Mouse (Mus musculus) midbrain, postnatal 0 days (tissue): ENCODE measurements around the gene Fam193b. TPM values are rescaled to one million over a fixed set of nuclear protein-coding genes. Genes with fewer than 3 reads are reported as not detected.

Source experiments
- ATAC-seq: fragments of 200-750 bp; cut with Nextera tagmentation; 2 replicates; pipeline ENCODE4 v1.8.0; 2017; ENCODE audit warnings: moderate number of reproducible peaks, mild to moderate bottlenecking, moderate TSS enrichment, moderate library complexity; ENCODE audit not compliant: low FRiP score
- DNase-seq: peaks from one replicate; pipeline ENCODE4 v3.0.0-alpha.2; 2015; ENCODE audit warnings: low spot score
- H3K27ac ChIP-seq: fragments of 300-500 bp; sonication (generic); 2 replicates; pipeline ENCODE4 v1.5.1; 2014; ENCODE audit warnings: low read depth, mild to moderate bottlenecking, low read length, mixed read lengths
- H3K27me3 ChIP-seq: fragments of 300-500 bp; sonication (generic); 2 replicates; pipeline ENCODE4 v1.6.1; 2014; ENCODE audit warnings: low read length, control low read depth, mixed read lengths; ENCODE audit not compliant: insufficient read depth
- H3K36me3 ChIP-seq: fragments of 300-500 bp; sonication (generic); 2 replicates; pipeline ENCODE4 v1.6.1; 2014; ENCODE audit warnings: low read length, control low read depth, mixed read lengths; ENCODE audit not compliant: insufficient read depth
- H3K4me1 ChIP-seq: fragments of 300-500 bp; sonication (generic); 2 replicates; pipeline ENCODE4 v1.6.1; 2014; ENCODE audit warnings: mild to moderate bottlenecking, control low read depth, antibody characterized with exemption, low read length, mixed read lengths; ENCODE audit not compliant: insufficient read depth
- H3K4me2 ChIP-seq: fragments of 300-500 bp; sonication (generic); 2 replicates; pipeline ENCODE4 v1.6.1; 2014; ENCODE audit warnings: low read depth, mild to moderate bottlenecking, low read length, mixed read lengths; ENCODE audit not compliant: poor library complexity, severe bottlenecking
- H3K4me3 ChIP-seq: fragments of 300-500 bp; sonication (generic); 2 replicates; pipeline ENCODE4 v1.5.1; 2014; ENCODE audit warnings: low read depth, mild to moderate bottlenecking, low read length, moderate library complexity
- H3K9ac ChIP-seq: fragments of 300-500 bp; sonication (generic); replicated peaks from 2 replicates; pipeline ENCODE4 v1.6.1; 2014; ENCODE audit warnings: mild to moderate bottlenecking, low read length, moderate library complexity, mixed read lengths; ENCODE audit not compliant: poor library complexity, severe bottlenecking
- H3K9me3 ChIP-seq: fragments of 300-500 bp; sonication (generic); 2 replicates; pipeline ENCODE4 v1.6.1; 2016; ENCODE audit warnings: low read length, control low read depth
- CTCF ChIP-seq: IDR thresholded peaks from 2 replicates; pipeline ENCODE4 v1.5.1; 2016; ENCODE audit warnings: antibody characterized with exemption, mild to moderate bottlenecking
- WGBS: fragments of 180-500 bp; shearing (Covaris S2); extraction: QIAGEN DNeasy Blood & Tissue Kit; methylation state at CpG from one replicate; pipeline ENCODE4 v1.1.7; 2014; 5-methylcytosine and 5-hydroxymethylcytosine counted together
- microRNA-seq: library from miRNA; unstranded; fragments of <30 nt; microRNA quantifications from one replicate; pipeline ENCODE4, GENCODE M21; 2016; ENCODE audit warnings: borderline number of aligned reads
- polyA plus RNA-seq: library from polyadenylated mRNA; unstranded; fragments of >200 nt; fragmentation: Nextera tagmentation; extraction: Ambion mirVana; gene quantifications from 2 replicates; pipeline ENCODE4 v1.2.1, GENCODE M21; 2015
- total RNA-seq: library from RNA; depleted of rRNA; stranded (reverse); fragments of >200 nt; gene quantifications from 2 replicates; pipeline ENCODE4 v1.2.3, GENCODE M21; 2014; rRNA removed

Fam193b gene
- total and polyA plus RNA-seq, 2 experiments from 2014 or later: 42.7 to 73.9 TPM

GRCm38 (mm10) chr13:55494883-55495621 is 75.9 kb downstream of the Fam193b start:
- H3K27ac ChIP-seq: no peak overlapping the region
- no peaks in the 10 kb centered on the region for H3K9me3 ChIP-seq
- ATAC-seq (no peak), DNase-seq (peak; percentile 72)
- no peak overlapping the region for H3K9ac ChIP-seq
- peaks cover 4% of the 10 kb centered on the region for H3K4me1 ChIP-seq
- no peak for TF ChIP-seq CTCF
- WGBS: 19% methylated on average over 18 of the region's 18 CpGs
- H3K4me2 ChIP-seq: no peak overlapping the region
- no peaks in the 10 kb centered on the region for H3K27me3 ChIP-seq
- H3K4me3 ChIP-seq: no peak overlapping the region
- peaks cover 6% of the 10 kb centered on the region; the same call in 1 of the 2 replicates for H3K36me3 ChIP-seq

GRCm38 (mm10) chr13:55494257-55494656 is 76.7 kb downstream of the Fam193b start:
- Histone ChIP-seq H3K9me3 (no peaks in the 10 kb centered on the region), H3K36me3 (peaks cover 6% of the 10 kb centered on the region; the same call in 1 of the 2 replicates), H3K4me1 (peaks cover 4% of the 10 kb centered on the region), H3K4me3 (no peak overlapping the region), H3K9ac (no peak overlapping the region), H3K27ac (no peak overlapping the region), H3K4me2 (no peak overlapping the region), H3K27me3 (no peaks in the 10 kb centered on the region)
- ATAC-seq (no peak), DNase-seq (no peak)
- peak; percentile 17; the same call in 1 of the 2 replicates for TF ChIP-seq CTCF
- WGBS: 20% methylated on average over 2 of the region's 2 CpGs

Small RNAs within 50 kb of the gene (microRNA-seq; reads per million reads assigned to microRNA genes)
- gene Mir6945: 4.7 reads per million, percentile 10 among the genes with 10 or more reads in this experiment

Other genes with a start within 250 kb of the Fam193b start
- gene Rab24, start 249.2 kb downstream of the Fam193b start, total RNA-seq: 70.0 and 88.1 TPM in 2 replicates
- gene Rab24, start 249.2 kb downstream of the Fam193b start, polyA plus RNA-seq: 83.2 and 84.2 TPM in 2 replicates
- gene Mxd3, start 241.3 kb downstream of the Fam193b start, total RNA-seq: 6.6 and 7.2 TPM in 2 replicates
- 3.5 and 3.6 TPM in 2 replicates for gene Mxd3, start 241.3 kb downstream of the Fam193b start, polyA plus RNA-seq
- 55.7 and 55.9 TPM in 2 replicates for gene Lman2, start 208.3 kb downstream of the Fam193b start, total RNA-seq
- gene Lman2, start 208.3 kb downstream of the Fam193b start, polyA plus RNA-seq: 32.8 and 35.0 TPM in 2 replicates
- gene Rgs14, start 201.4 kb downstream of the Fam193b start, total RNA-seq: 0.44 and 1.1 TPM in 2 replicates
- gene Rgs14, start 201.4 kb downstream of the Fam193b start, polyA plus RNA-seq: 1.3 and 1.5 TPM in 2 replicates
- gene Slc34a1, start 172.9 kb downstream of the Fam193b start, total RNA-seq: not detected in 2 replicates
- gene Slc34a1, start 172.9 kb downstream of the Fam193b start, polyA plus RNA-seq: 0.04 TPM in 1 of 2 replicates, not detected in the other
- 0.71 TPM in 1 of 2 replicates, not detected in the other for gene Pfn3, start 155.9 kb downstream of the Fam193b start, total RNA-seq
- 1.5 and 1.6 TPM in 2 replicates for gene Pfn3, start 155.9 kb downstream of the Fam193b start, polyA plus RNA-seq
- not detected in 2 replicates for gene F12, start 144.3 kb downstream of the Fam193b start, total RNA-seq
- gene F12, start 144.3 kb downstream of the Fam193b start, polyA plus RNA-seq: 0.43 and 0.49 TPM in 2 replicates
- gene Grk6, start 126.0 kb downstream of the Fam193b start, total RNA-seq: 70.4 and 71.9 TPM in 2 replicates
- gene Grk6, start 126.0 kb downstream of the Fam193b start, polyA plus RNA-seq: 35.5 and 35.8 TPM in 2 replicates
- 101 and 131 TPM in 2 replicates for gene Prr7, start 106.9 kb downstream of the Fam193b start, total RNA-seq
- 6.6 and 8.1 TPM in 2 replicates for gene Prr7, start 106.9 kb downstream of the Fam193b start, polyA plus RNA-seq
- gene Dbn1, start 83.0 kb downstream of the Fam193b start, total RNA-seq: 498 and 510 TPM in 2 replicates
- gene Dbn1, start 83.0 kb downstream of the Fam193b start, polyA plus RNA-seq: 482 and 484 TPM in 2 replicates
- gene Pdlim7, start 57.4 kb downstream of the Fam193b start, total RNA-seq: 32.3 and 41.3 TPM in 2 replicates
- 153 and 171 TPM in 2 replicates for gene Pdlim7, start 57.4 kb downstream of the Fam193b start, polyA plus RNA-seq
- 3.0 and 4.5 TPM in 2 replicates for gene Dok3, start 41.8 kb downstream of the Fam193b start, total RNA-seq
- gene Dok3, start 41.8 kb downstream of the Fam193b start, polyA plus RNA-seq: 1.4 and 1.6 TPM in 2 replicates
- gene Ddx41, start 34.5 kb downstream of the Fam193b start, total RNA-seq: 51.9 and 58.9 TPM in 2 replicates
- gene Ddx41, start 34.5 kb downstream of the Fam193b start, polyA plus RNA-seq: 45.4 and 49.1 TPM in 2 replicates
- 57.6 and 62.5 TPM in 2 replicates for gene Tmed9, start 2.6 kb upstream of the Fam193b start, total RNA-seq
- 101 and 102 TPM in 2 replicates for gene Tmed9, start 2.6 kb upstream of the Fam193b start, polyA plus RNA-seq
- 62.6 and 67.7 TPM in 2 replicates for gene B4galt7, start 28.8 kb upstream of the Fam193b start, total RNA-seq
- gene B4galt7, start 28.8 kb upstream of the Fam193b start, polyA plus RNA-seq: 50.1 and 55.1 TPM in 2 replicates
- gene Caml, start 51.9 kb upstream of the Fam193b start, total RNA-seq: 90.6 and 101 TPM in 2 replicates
- 113 and 114 TPM in 2 replicates for gene Caml, start 51.9 kb upstream of the Fam193b start, polyA plus RNA-seq
- 22.3 and 29.8 TPM in 2 replicates for gene Ddx46, start 63.9 kb upstream of the Fam193b start, total RNA-seq
- gene Ddx46, start 63.9 kb upstream of the Fam193b start, polyA plus RNA-seq: 20.4 and 21.9 TPM in 2 replicates
- gene B230219D22Rik, start 122.0 kb upstream of the Fam193b start, total RNA-seq: 164 and 177 TPM in 2 replicates
- 58.4 and 62.8 TPM in 2 replicates for gene B230219D22Rik, start 122.0 kb upstream of the Fam193b start, polyA plus RNA-seq
- 93.4 and 108 TPM in 2 replicates for gene Txndc15, start 143.5 kb upstream of the Fam193b start, total RNA-seq
- gene Txndc15, start 143.5 kb upstream of the Fam193b start, polyA plus RNA-seq: 137 and 142 TPM in 2 replicates
- 7.2 and 8.6 TPM in 2 replicates for gene Pcbd2, start 156.2 kb upstream of the Fam193b start, total RNA-seq
- 28.2 and 30.6 TPM in 2 replicates for gene Pcbd2, start 156.2 kb upstream of the Fam193b start, polyA plus RNA-seq
- gene Catsper3, start 213.4 kb upstream of the Fam193b start, total RNA-seq: not detected in 2 replicates
- gene Catsper3, start 213.4 kb upstream of the Fam193b start, polyA plus RNA-seq: 0.29 and 0.30 TPM in 2 replicates